Comparison of ENCODE assay signal across 14 mouse cellular contexts in the genomic region with DNA sequence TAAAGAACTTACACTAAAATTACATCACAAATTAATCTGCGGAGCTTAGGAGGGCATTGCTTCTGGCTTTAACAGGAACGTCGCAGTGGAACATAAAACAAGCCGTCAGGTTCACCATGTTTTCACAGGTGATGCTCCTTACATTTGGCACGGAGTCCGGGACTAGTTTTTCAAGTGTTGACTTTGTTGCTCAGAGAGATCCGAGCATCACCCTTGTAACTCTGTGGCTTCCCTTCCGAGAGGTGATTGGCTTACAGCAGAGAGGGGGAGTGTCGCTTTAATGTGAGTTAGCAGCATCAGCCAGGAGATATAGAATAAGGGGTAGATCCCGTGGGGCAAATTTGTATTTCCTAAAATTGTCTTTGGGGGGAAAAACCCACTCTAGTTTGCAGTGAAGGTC.
"Had no signal": no experiment of that assay in that cellular context is flagged by ENCODE, and none has a peak within 500 bp of the region (broad histone marks: within the 10 kb centered on the region; RNA-seq: fewer than 3 reads in every experiment).

No protein-coding gene starts in this region.

- H3K27ac ChIP-seq: liver, embryonic 13.5 days; macrophage; neural tube, embryonic 13.5 days; stomach, embryonic 15.5 days had no signal

- H3K27me3 ChIP-seq: liver, embryonic 13.5 days; megakaryocyte, embryonic 14.5 days; neural tube, embryonic 13.5 days; stomach, embryonic 15.5 days had no signal

- H3K4me3 ChIP-seq: liver, embryonic 13.5 days; megakaryocyte, embryonic 14.5 days; neural tube, embryonic 13.5 days; stomach, embryonic 15.5 days had no signal

- H3K4me1 ChIP-seq: liver, embryonic 13.5 days; megakaryocyte, embryonic 14.5 days; stomach, embryonic 15.5 days had no signal

- ATAC-seq: intestine, embryonic 16.5 days; liver, postnatal 0 days; midbrain, embryonic 16.5 days had no signal

- H3K36me3 ChIP-seq: liver, embryonic 13.5 days; stomach, embryonic 15.5 days had no signal

- H3K9ac ChIP-seq: liver, embryonic 13.5 days; liver, postnatal 0 days; neural tube, embryonic 13.5 days; stomach, embryonic 15.5 days had no signal

- H3K4me2 ChIP-seq: liver, embryonic 13.5 days; midbrain, embryonic 11.5 days; neural tube, embryonic 13.5 days; stomach, embryonic 15.5 days had no signal

- DNase-seq: kidney, adult 8-10 months; kidney, postnatal 25 days; liver; liver, embryonic 13.5 days; liver, postnatal 0 days; retina, postnatal 1 day; thymus, postnatal 36 days had no signal

- H3K9me3 ChIP-seq: liver, embryonic 13.5 days; stomach, embryonic 15.5 days had no signal
